Mouse (Mus musculus) bone marrow macrophage, adult 2 months (primary cell): ENCODE results near the gene Tmem106c.

ENCODE experiments used
- CTCF ChIP-seq: IDR thresholded peaks from 2 replicates; pipeline ENCODE4 v1.5.1; 2012; ENCODE audit warnings: low read depth, mild to moderate bottlenecking, low read length, moderate library complexity
- POLR2A ChIP-seq: IDR thresholded peaks from 2 replicates; pipeline ENCODE4 v1.6.1; 2012; ENCODE audit warnings: mild to moderate bottlenecking, low read depth, low read length, borderline replicate concordance

GRCm38 (mm10) chr15:97970299-97970698, 6.3 kb downstream of the Tmem106c start:
- TF ChIP-seq CTCF (no peak), POLR2A (no peak)
